Comparison of ENCODE assay signal across 8 mouse cellular contexts in genomic region chr6:59209299-59209707, GRCm38 (mm10). TPM values are rescaled to one million over a fixed set of nuclear protein-coding genes. Genes with fewer than 3 reads are reported as not detected.
DNase-seq lines count a peak whose midpoint lies in the region; ATAC-seq and TF ChIP-seq lines count a peak whose summit lies in the region.

No protein-coding gene starts in this region.

- H3K4me1 ChIP-seq in forebrain, embryonic 13.5 days: peaks cover 5% of the 10 kb centered on the region
- H3K4me1 ChIP-seq in kidney, postnatal 0 days (replicated peaks; ENCODE audit: insufficient read depth, low read length): 0 out of 2 replicates have a peak, but pooled peaks cover 10% of the 10 kb centered on the region
- H3K4me1 ChIP-seq in lung, postnatal 0 days (ENCODE audit: insufficient read depth, low read depth, low read length): no peaks in the 10 kb centered on the region
- no peaks in the 10 kb centered on the region for H3K4me1 ChIP-seq in stomach, embryonic 15.5 days

- peak overlapping the region; percentile 90 for H3K9ac ChIP-seq in forebrain, embryonic 13.5 days
- peak overlapping the region; percentile 75 for H3K9ac ChIP-seq in kidney, postnatal 0 days (ENCODE audit: low read depth, low read length)
- H3K9ac ChIP-seq in lung, postnatal 0 days (replicated peaks; ENCODE audit: low read depth): peak overlapping the region; percentile 76
- H3K9ac ChIP-seq in stomach, embryonic 15.5 days: peak overlapping the region; percentile 81

- H3K9me3 ChIP-seq in forebrain, embryonic 13.5 days (replicated peaks): no peaks in the 10 kb centered on the region
- no peaks in the 10 kb centered on the region for H3K9me3 ChIP-seq in kidney, postnatal 0 days (replicated peaks; ENCODE audit: low read length)
- H3K9me3 ChIP-seq in lung, postnatal 0 days (ENCODE audit: low read length): no peaks in the 10 kb centered on the region
- H3K9me3 ChIP-seq in stomach, embryonic 15.5 days: no peaks in the 10 kb centered on the region

- no peaks in the 10 kb centered on the region for H3K36me3 ChIP-seq in forebrain, embryonic 13.5 days (ENCODE audit: poor library complexity, severe bottlenecking)
- no peaks in the 10 kb centered on the region for H3K36me3 ChIP-seq in kidney, postnatal 0 days (ENCODE audit: insufficient read depth, low read length)
- H3K36me3 ChIP-seq in lung, postnatal 0 days (ENCODE audit: insufficient read depth, low read length): no peaks in the 10 kb centered on the region
- no peaks in the 10 kb centered on the region for H3K36me3 ChIP-seq in stomach, embryonic 15.5 days

- 45% methylated on average over 5 of the region's 5 CpGs for WGBS in forebrain, embryonic 13.5 days
- WGBS in kidney, postnatal 0 days: 27% methylated on average over 5 of the region's 5 CpGs
- WGBS in lung, postnatal 0 days: 15% methylated on average over 5 of the region's 5 CpGs
- WGBS in stomach, embryonic 15.5 days: 24% methylated on average over 5 of the region's 5 CpGs

- H3K27ac ChIP-seq in forebrain, embryonic 13.5 days: peak overlapping the region; percentile 65; the same call in 1 of the 2 replicates
- H3K27ac ChIP-seq in kidney, postnatal 0 days: peak overlapping the region; percentile 80
- H3K27ac ChIP-seq in lung, postnatal 0 days (ENCODE audit: low read length): peak overlapping the region; percentile 97
- H3K27ac ChIP-seq in stomach, embryonic 15.5 days: peak overlapping the region; percentile 91

- DNase-seq in left cerebral cortex, adult 9 months (ENCODE audit: low spot score in 2 of 2): peak; percentile 30 to 47
- DNase-seq in left cerebral cortex, postnatal 36 days (ENCODE audit: low spot score in 2 of 2): no peak
- peak; percentile 52 for DNase-seq in T-cell, adult 2 months (ENCODE audit: low spot score)
- peak; percentile 66 for DNase-seq in kidney, postnatal 0 days (ENCODE audit: low spot score)
- peak; percentile 84 for DNase-seq in lung, postnatal 0 days (ENCODE audit: low spot score)
- DNase-seq in spleen, postnatal 14 days (ENCODE audit: low spot score in 2 of 2): no peak

- no peaks in the 10 kb centered on the region for H3K27me3 ChIP-seq in forebrain, embryonic 13.5 days
- H3K27me3 ChIP-seq in kidney, postnatal 0 days (ENCODE audit: insufficient read depth, low read length): no peaks in the 10 kb centered on the region
- H3K27me3 ChIP-seq in lung, postnatal 0 days (replicated peaks; ENCODE audit: insufficient read depth, low read length): no peaks in the 10 kb centered on the region
- no peaks in the 10 kb centered on the region for H3K27me3 ChIP-seq in stomach, embryonic 15.5 days (replicated peaks)

- intact Hi-C loops in left cerebral cortex, postnatal 36 days (cut with DNase I): no loop called here

- peak; percentile 48; the same call in 1 of the 2 replicates for TF ChIP-seq CTCF in kidney, postnatal 0 days (IDR thresholded peaks at IDR 0.05; ENCODE audit: low read depth)
- peak; percentile 44 for TF ChIP-seq CTCF in lung, postnatal 0 days (IDR thresholded peaks at IDR 0.05)

- ATAC-seq in forebrain, embryonic 13.5 days: peak; percentile 77
- peak; percentile 64 for ATAC-seq in kidney, postnatal 0 days (replicated peaks; ENCODE audit: low FRiP score, low read depth)
- peak; percentile 69 for ATAC-seq in lung, postnatal 0 days
- ATAC-seq in stomach, embryonic 15.5 days (ENCODE audit: insufficient read depth, low FRiP score, low read depth): 0 out of 2 replicates have a peak, but pooled peaks have one; percentile 23

- peak overlapping the region; percentile 77 for H3K4me3 ChIP-seq in forebrain, embryonic 13.5 days
- peak overlapping the region; percentile 70 for H3K4me3 ChIP-seq in kidney, postnatal 0 days (replicated peaks; ENCODE audit: low read depth, low read length)
- H3K4me3 ChIP-seq in lung, postnatal 0 days (ENCODE audit: low read depth, low read length): peak overlapping the region; percentile 94
- peak overlapping the region; percentile 92 for H3K4me3 ChIP-seq in stomach, embryonic 15.5 days (replicated peaks)

- no peak for TF ChIP-seq EP300 in lung, postnatal 0 days (IDR thresholded peaks at IDR 0.05)

- peak overlapping the region; percentile 74 for H3K4me2 ChIP-seq in forebrain, embryonic 13.5 days
- peak overlapping the region; percentile 77 for H3K4me2 ChIP-seq in kidney, postnatal 0 days (ENCODE audit: low read length)
- H3K4me2 ChIP-seq in lung, postnatal 0 days (replicated peaks; ENCODE audit: low read depth, low read length): peak overlapping the region; percentile 67
- peak overlapping the region; percentile 64 for H3K4me2 ChIP-seq in stomach, embryonic 15.5 days

RNA-seq across cellular contexts. Expression of gene Tigd2, which starts 0.6 kb away (rescaled TPM):
- total RNA-seq in left cerebral cortex, postnatal 36 days (2021): 10 to 100 TPM; 11.5 to 13.2 TPM
- polyA plus RNA-seq in forebrain, embryonic 13.5 days (2015; fragmentation: Nextera tagmentation; extraction: Ambion mirVana): 8.4 and 9.0 TPM in 2 replicates
- polyA plus RNA-seq in kidney, postnatal 0 days (2015; fragmentation: Nextera tagmentation; extraction: Ambion mirVana): 14.6 and 16.9 TPM in 2 replicates
- polyA plus RNA-seq in lung, postnatal 0 days (2015; fragmentation: Nextera tagmentation; extraction: Ambion mirVana): 17.3 and 19.9 TPM in 2 replicates
- polyA plus RNA-seq in stomach, embryonic 15.5 days (2015; fragmentation: Nextera tagmentation; extraction: Ambion mirVana): 12.0 and 12.2 TPM in 2 replicates

Comparison
In these comparisons a context has a peak if more than half of its experiments do, and no peak if none do; other contexts are left out.
1. DNase-seq: peak in left cerebral cortex, adult 9 months (2 of 2), T-cell, adult 2 months (single experiment), kidney, postnatal 0 days (single experiment) and lung, postnatal 0 days (single experiment); none in left cerebral cortex, postnatal 36 days (0 of 2) and spleen, postnatal 14 days (0 of 2).
2. ATAC-seq: peak in every context shown above with its lines; median percentile 77 in forebrain, embryonic 13.5 days; 69 in lung, postnatal 0 days; 64 in kidney, postnatal 0 days; 23 in stomach, embryonic 15.5 days.
3. Peak in every context shown above with its lines, with median percentiles within 50 percentile points of each other: H3K27ac ChIP-seq, H3K4me2 ChIP-seq, H3K4me3 ChIP-seq and H3K9ac ChIP-seq.